Mouse (Mus musculus): ENCODE results near the gene Lipc. TPM values are rescaled to one million over a fixed set of nuclear protein-coding genes. Genes with fewer than 3 reads are reported as not detected.

The Lipc gene
- polyA plus RNA-seq, 1 experiment from 2014 or later = 0.35 TPM

- WGBS = 82% methylated on average over 6 of the region's 6 CpGs
- peaks cover 6% of the 10 kb centered on the region; the same call in 1 of the 2 replicates for H3K4me1 ChIP-seq
- no peak overlapping the region for H3K4me2 ChIP-seq
- H3K4me3 ChIP-seq (replicated peaks) = no peak overlapping the region
- no peak overlapping the region for H3K27ac ChIP-seq (replicated peaks)
- H3K27me3 ChIP-seq (replicated peaks) = no peaks in the 10 kb centered on the region
- no peak for ATAC-seq (ENCODE audit: low FRiP score)
- no peak overlapping the region for H3K9ac ChIP-seq (replicated peaks)
- H3K36me3 ChIP-seq = no peaks in the 10 kb centered on the region
- H3K9me3 ChIP-seq (replicated peaks) = no peaks in the 10 kb centered on the region
Measured at GRCm38 (mm10) chr9:70910351-70910750, 41.7 kb downstream of the Lipc start.

- no peak for ATAC-seq (ENCODE audit: low FRiP score)
- WGBS = 92% methylated on average over 11 of the region's 11 CpGs
- no peaks in the 10 kb centered on the region for H3K27me3 ChIP-seq (replicated peaks)
Measured at GRCm38 (mm10) chr9:70902821-70903730, 49.0 kb downstream of the Lipc start.

GRCm38 (mm10) chr9:70894201-70894600, 57.8 kb downstream of the Lipc start:
- Histone ChIP-seq H3K27me3 (replicated peaks) (no peaks in the 10 kb centered on the region), H3K9me3 (replicated peaks) (no peaks in the 10 kb centered on the region), H3K9ac (replicated peaks) (no peak overlapping the region), H3K4me1 (0 out of 2 replicates have a peak, but pooled peaks cover 3% of the 10 kb centered on the region), H3K4me3 (replicated peaks) (no peak overlapping the region), H3K4me2 (no peak overlapping the region), H3K27ac (replicated peaks) (no peak overlapping the region), H3K36me3 (no peaks in the 10 kb centered on the region)
- WGBS = 100% methylated on average over 1 of the region's 1 CpGs
- ATAC-seq (ENCODE audit: low FRiP score) = no peak

More at GRCm38 (mm10) chr9:70902821-70903730, 49.0 kb downstream of the Lipc start:
- Histone ChIP-seq H3K36me3 (no peaks in the 10 kb centered on the region), H3K9ac (replicated peaks) (no peak overlapping the region), H3K4me3 (replicated peaks) (no peak overlapping the region), H3K9me3 (replicated peaks) (no peaks in the 10 kb centered on the region), H3K27ac (replicated peaks) (no peak overlapping the region), H3K4me2 (no peak overlapping the region), H3K4me1 (no peaks in the 10 kb centered on the region)

GRCm38 (mm10) chr9:70893526-70893925, 58.5 kb downstream of the Lipc start:
- H3K27ac ChIP-seq (replicated peaks) = no peak overlapping the region
- no peak overlapping the region for H3K9ac ChIP-seq (replicated peaks)
- H3K4me2 ChIP-seq = no peak overlapping the region
- H3K9me3 ChIP-seq (replicated peaks) = no peaks in the 10 kb centered on the region
- no peak overlapping the region for H3K4me3 ChIP-seq (replicated peaks)
- no peaks in the 10 kb centered on the region for H3K27me3 ChIP-seq (replicated peaks)
- 76% methylated on average over 3 of the region's 3 CpGs for WGBS
- no peak for ATAC-seq (ENCODE audit: low FRiP score)
- H3K4me1 ChIP-seq = 0 out of 2 replicates have a peak, but pooled peaks cover 3% of the 10 kb centered on the region
- H3K36me3 ChIP-seq = no peaks in the 10 kb centered on the region

GRCm38 (mm10) chr9:70892627-70893026, 59.4 kb downstream of the Lipc start:
- Histone ChIP-seq H3K27me3 (replicated peaks) (no peaks in the 10 kb centered on the region), H3K36me3 (no peaks in the 10 kb centered on the region), H3K4me2 (no peak overlapping the region), H3K9ac (replicated peaks) (no peak overlapping the region), H3K4me3 (replicated peaks) (no peak overlapping the region), H3K27ac (replicated peaks) (no peak overlapping the region), H3K9me3 (replicated peaks) (no peaks in the 10 kb centered on the region), H3K4me1 (0 out of 2 replicates have a peak, but pooled peaks cover 3% of the 10 kb centered on the region)
- no peak for ATAC-seq (ENCODE audit: low FRiP score)
- WGBS = 91% methylated on average over 5 of the region's 5 CpGs

GRCm38 (mm10) chr9:70891431-70892133, 60.4 kb downstream of the Lipc start:
- WGBS = 66% methylated on average over 8 of the region's 8 CpGs
- H3K4me2 ChIP-seq = no peak overlapping the region
- H3K27me3 ChIP-seq (replicated peaks) = no peaks in the 10 kb centered on the region
- H3K36me3 ChIP-seq = no peaks in the 10 kb centered on the region
- 0 out of 2 replicates have a peak, but pooled peaks cover 3% of the 10 kb centered on the region for H3K4me1 ChIP-seq
- ATAC-seq (ENCODE audit: low FRiP score) = no peak
- H3K9ac ChIP-seq (replicated peaks) = no peak overlapping the region
- no peak overlapping the region for H3K27ac ChIP-seq (replicated peaks)
- H3K4me3 ChIP-seq (replicated peaks) = no peak overlapping the region
- H3K9me3 ChIP-seq (replicated peaks) = no peaks in the 10 kb centered on the region

- no peak overlapping the region for H3K9ac ChIP-seq (replicated peaks)
- H3K9me3 ChIP-seq (replicated peaks) = no peaks in the 10 kb centered on the region
- no peak overlapping the region for H3K4me3 ChIP-seq (replicated peaks)
- H3K27me3 ChIP-seq (replicated peaks) = no peaks in the 10 kb centered on the region
- H3K36me3 ChIP-seq = no peaks in the 10 kb centered on the region
- no peak overlapping the region for H3K4me2 ChIP-seq
- H3K4me1 ChIP-seq = 0 out of 2 replicates have a peak, but pooled peaks cover 3% of the 10 kb centered on the region
- no peak overlapping the region for H3K27ac ChIP-seq (replicated peaks)
- WGBS = 90% methylated on average over 7 of the region's 7 CpGs
- ATAC-seq (ENCODE audit: low FRiP score) = no peak
Measured at GRCm38 (mm10) chr9:70890736-70891135, 61.3 kb downstream of the Lipc start.

- 0 out of 2 replicates have a peak, but pooled peaks cover 3% of the 10 kb centered on the region for H3K4me1 ChIP-seq
- no peak overlapping the region for H3K9ac ChIP-seq (replicated peaks)
- 74% methylated on average over 4 of the region's 4 CpGs for WGBS
- no peaks in the 10 kb centered on the region for H3K36me3 ChIP-seq
- no peak for ATAC-seq (ENCODE audit: low FRiP score)
- H3K4me2 ChIP-seq = no peak overlapping the region
- H3K27me3 ChIP-seq (replicated peaks) = no peaks in the 10 kb centered on the region
- H3K27ac ChIP-seq (replicated peaks) = no peak overlapping the region
- H3K4me3 ChIP-seq (replicated peaks) = no peak overlapping the region
- H3K9me3 ChIP-seq (replicated peaks) = no peaks in the 10 kb centered on the region
Measured at GRCm38 (mm10) chr9:70888969-70889368, 63.1 kb downstream of the Lipc start.

- 0 out of 2 replicates have a peak, but pooled peaks cover 3% of the 10 kb centered on the region for H3K4me1 ChIP-seq
- no peaks in the 10 kb centered on the region for H3K27me3 ChIP-seq (replicated peaks)
- H3K4me2 ChIP-seq = no peak overlapping the region
- H3K27ac ChIP-seq (replicated peaks) = no peak overlapping the region
- ATAC-seq (ENCODE audit: low FRiP score) = no peak
- no peaks in the 10 kb centered on the region for H3K9me3 ChIP-seq (replicated peaks)
- no peak overlapping the region for H3K9ac ChIP-seq (replicated peaks)
- H3K36me3 ChIP-seq = no peaks in the 10 kb centered on the region
- 97% methylated on average over 2 of the region's 2 CpGs for WGBS
- no peak overlapping the region for H3K4me3 ChIP-seq (replicated peaks)
Measured at GRCm38 (mm10) chr9:70888556-70888955, 63.5 kb downstream of the Lipc start.

GRCm38 (mm10) chr9:70881982-70882381, 70.0 kb downstream of the Lipc start:
- H3K4me3 ChIP-seq (replicated peaks) = no peak overlapping the region
- no peak overlapping the region for H3K27ac ChIP-seq (replicated peaks)
- H3K36me3 ChIP-seq = no peaks in the 10 kb centered on the region
- no peak for ATAC-seq (ENCODE audit: low FRiP score)
- no peaks in the 10 kb centered on the region for H3K9me3 ChIP-seq (replicated peaks)
- 56% methylated on average over 5 of the region's 5 CpGs for WGBS
- H3K4me2 ChIP-seq = no peak overlapping the region
- H3K4me1 ChIP-seq = no peaks in the 10 kb centered on the region
- no peaks in the 10 kb centered on the region for H3K27me3 ChIP-seq (replicated peaks)
- no peak overlapping the region for H3K9ac ChIP-seq (replicated peaks)

GRCm38 (mm10) chr9:70878823-70879222, 73.2 kb downstream of the Lipc start:
- no peak overlapping the region for H3K27ac ChIP-seq (replicated peaks)
- H3K9me3 ChIP-seq (replicated peaks) = no peaks in the 10 kb centered on the region
- H3K9ac ChIP-seq (replicated peaks) = no peak overlapping the region
- no peak overlapping the region for H3K4me2 ChIP-seq
- no peak for ATAC-seq (ENCODE audit: low FRiP score)
- no peaks in the 10 kb centered on the region for H3K27me3 ChIP-seq (replicated peaks)
- no peaks in the 10 kb centered on the region for H3K36me3 ChIP-seq
- H3K4me1 ChIP-seq = 0 out of 2 replicates have a peak, but pooled peaks cover 2% of the 10 kb centered on the region
- H3K4me3 ChIP-seq (replicated peaks) = no peak overlapping the region

All from neural tube, embryonic 15.5 days (tissue).